Mouse (Mus musculus) erythroblast, embryonic 14.5 days (primary cell): Measurements from ENCODE around the gene Bnipl. TPM values are rescaled to one million over a fixed set of nuclear protein-coding genes. Genes with fewer than 3 reads are reported as not detected.
A peak's percentile ranks its signal among the peaks of the same experiment; 100 is the strongest.

Experiments used
- H3K27me3 ChIP-seq: 2 replicates; pipeline ENCODE4 v1.6.1; 2012; ENCODE audit warnings: inconsistent platforms; ENCODE audit not compliant: control insufficient read depth
- H3K36me3 ChIP-seq: 2 replicates; pipeline ENCODE4 v1.6.1; 2012; ENCODE audit warnings: mild to moderate bottlenecking, inconsistent platforms; ENCODE audit not compliant: control insufficient read depth
- H3K4me1 ChIP-seq: 2 replicates; pipeline ENCODE4 v1.6.1; 2012; ENCODE audit warnings: inconsistent platforms; ENCODE audit not compliant: control insufficient read depth
- H3K4me3 ChIP-seq: replicated peaks from 2 replicates; pipeline ENCODE3; 2012; ENCODE audit warnings: moderate library complexity, mild to moderate bottlenecking, inconsistent platforms
- H3K9me3 ChIP-seq: 2 replicates; pipeline ENCODE4 v1.6.1; 2012; ENCODE audit warnings: low read length, inconsistent platforms, mixed read lengths; ENCODE audit not compliant: control insufficient read depth
- GATA1 ChIP-seq: IDR thresholded peaks from 2 replicates; pipeline ENCODE4 v1.6.1; 2012; ENCODE audit warnings: low read length, inconsistent platforms, mixed read lengths
- TAL1 ChIP-seq: IDR thresholded peaks from 3 replicates; pipeline ENCODE4 v1.6.1; 2012; ENCODE audit warnings: low read length, inconsistent platforms, mixed read lengths
- polyA plus RNA-seq: library from polyadenylated mRNA; stranded (reverse); fragments of >175 nt; gene quantifications from 2 replicates; pipeline ENCODE4 v1.2.3, GENCODE M21; 2012

The Bnipl gene
- polyA plus RNA-seq, 1 experiment = not detected

- no peak overlapping the region for H3K4me3 ChIP-seq
- no peaks in the 10 kb centered on the region for H3K9me3 ChIP-seq
- H3K36me3 ChIP-seq = peaks cover 77% of the 10 kb centered on the region
- H3K4me1 ChIP-seq = peaks cover 22% of the 10 kb centered on the region
- TF ChIP-seq GATA1 (no peak), TAL1 (no peak)
- no peaks in the 10 kb centered on the region for H3K27me3 ChIP-seq
Measured at GRCm38 (mm10) chr3:95290156-95290555, 39.2 kb upstream of the Bnipl start.

DNA sequence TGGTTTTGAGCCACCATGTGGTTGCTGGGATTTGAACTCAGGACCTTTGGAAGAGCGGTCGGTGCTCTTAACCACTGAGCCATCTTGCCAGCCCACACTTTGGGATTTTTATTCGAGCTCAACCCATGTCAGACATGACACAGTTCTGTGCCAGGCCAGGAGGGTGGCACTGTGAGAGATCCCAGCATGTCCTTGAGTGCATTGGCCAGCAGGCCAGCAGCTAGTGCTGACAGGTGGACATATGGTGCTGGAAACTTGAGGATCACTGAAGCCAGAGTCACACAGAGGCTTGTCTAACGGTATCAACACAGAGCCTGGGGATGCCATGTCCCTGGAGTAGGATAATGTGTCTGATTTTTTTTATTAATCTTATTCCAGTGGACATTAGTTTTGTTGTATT is 38.4 kb upstream of the Bnipl start:
- no peak for TF ChIP-seq TAL1
- no peak for TF ChIP-seq GATA1
- Histone ChIP-seq H3K27me3 (no peaks in the 10 kb centered on the region), H3K9me3 (no peaks in the 10 kb centered on the region), H3K4me3 (no peak overlapping the region), H3K4me1 (peaks cover 25% of the 10 kb centered on the region), H3K36me3 (peaks cover 75% of the 10 kb centered on the region)

DNA sequence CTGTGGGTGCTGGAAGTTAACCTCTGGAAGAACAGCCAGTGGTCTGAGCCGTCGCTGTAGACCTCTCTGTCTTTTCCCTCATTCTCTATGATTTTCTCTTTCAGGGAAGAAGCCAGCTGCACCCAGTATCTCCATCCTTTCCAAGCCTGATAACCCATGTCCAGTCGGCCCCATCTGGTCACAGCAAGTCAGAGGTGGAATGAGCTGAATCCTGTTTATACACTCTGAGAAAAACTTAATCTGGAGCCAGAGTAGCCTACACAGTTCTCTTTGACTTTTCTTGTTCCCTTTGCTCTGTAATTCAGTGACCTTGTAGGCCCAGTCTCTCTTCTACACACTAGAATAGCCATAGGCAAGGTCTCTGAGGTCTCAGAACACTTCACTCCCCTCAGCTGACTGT is 36.5 kb upstream of the Bnipl start:
- TF ChIP-seq TAL1 (no peak), GATA1 (no peak)
- no peak overlapping the region for H3K4me3 ChIP-seq
- no peaks in the 10 kb centered on the region for H3K27me3 ChIP-seq
- peaks cover 34% of the 10 kb centered on the region for H3K4me1 ChIP-seq
- no peaks in the 10 kb centered on the region for H3K9me3 ChIP-seq
- peaks cover 60% of the 10 kb centered on the region for H3K36me3 ChIP-seq

DNA sequence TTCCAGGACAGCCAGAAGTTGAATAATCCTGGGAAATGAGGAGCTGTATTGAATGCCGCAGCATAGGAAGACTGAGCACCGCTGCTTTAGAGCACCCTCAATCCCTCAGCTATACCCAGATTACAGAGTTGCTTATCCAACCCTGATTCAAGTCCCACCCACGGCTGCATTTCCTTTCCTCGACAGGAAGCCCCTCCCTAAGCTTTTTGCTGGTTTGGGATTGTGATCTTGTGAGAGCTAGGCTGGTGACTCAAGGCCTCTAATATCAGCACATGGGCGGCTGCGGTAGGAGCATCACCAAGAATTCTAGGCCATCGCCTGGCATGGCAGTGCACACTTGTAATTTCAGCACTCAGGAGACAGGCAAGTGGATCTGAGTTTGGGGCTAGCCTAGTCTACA is 35.5 kb upstream of the Bnipl start:
- peaks cover 53% of the 10 kb centered on the region for H3K36me3 ChIP-seq

DNA sequence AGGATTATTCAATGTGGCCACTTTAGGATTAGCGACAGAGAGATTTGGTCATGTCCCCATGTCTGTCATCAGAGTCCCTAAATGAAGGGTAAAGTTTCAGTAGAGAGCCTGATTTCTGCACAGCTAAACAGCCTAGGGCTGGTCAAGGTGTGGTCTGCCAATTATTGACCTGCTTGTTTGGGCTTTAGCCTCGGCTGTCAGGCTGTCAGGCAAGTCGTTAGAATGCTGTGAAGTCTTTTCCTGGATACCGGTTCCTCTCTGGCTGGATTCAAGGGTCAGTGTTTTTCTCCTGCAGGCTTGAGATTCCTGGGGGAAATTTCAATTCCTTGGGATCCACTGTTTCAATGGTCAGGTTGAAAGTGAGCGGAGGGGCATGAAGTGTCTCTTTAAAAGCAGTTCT is 35.0 kb upstream of the Bnipl start:
- H3K4me3 ChIP-seq = no peak overlapping the region
- H3K9me3 ChIP-seq = no peaks in the 10 kb centered on the region
- no peaks in the 10 kb centered on the region for H3K27me3 ChIP-seq
- TF ChIP-seq GATA1 (no peak), TAL1 (no peak)
- peaks cover 49% of the 10 kb centered on the region for H3K36me3 ChIP-seq
- peaks cover 47% of the 10 kb centered on the region for H3K4me1 ChIP-seq

More for the DNA sequence above, 35.5 kb upstream of the Bnipl start:
- TF ChIP-seq GATA1 (no peak), TAL1 (no peak)
- Histone ChIP-seq H3K9me3 (no peaks in the 10 kb centered on the region), H3K4me1 (peaks cover 42% of the 10 kb centered on the region), H3K27me3 (no peaks in the 10 kb centered on the region), H3K4me3 (no peak overlapping the region)

DNA sequence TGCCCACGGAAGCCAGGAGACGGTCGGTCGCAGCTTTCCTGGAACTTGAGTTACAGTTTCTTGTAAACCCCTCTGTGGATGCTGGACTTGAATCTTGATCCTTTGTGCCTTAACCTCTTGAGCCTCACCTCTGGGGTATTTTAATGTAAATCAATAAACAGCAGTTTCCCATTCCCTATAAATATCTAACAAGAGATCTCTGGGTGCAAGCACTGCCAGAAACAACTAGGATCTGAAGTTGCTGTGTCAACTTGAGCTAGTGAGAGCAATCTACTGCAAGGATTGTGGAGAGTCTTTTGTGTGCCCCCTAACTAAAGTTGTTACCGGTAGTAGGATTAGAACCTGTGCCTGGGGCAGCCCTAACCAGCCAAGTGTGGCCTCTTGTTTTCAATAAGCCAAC is 34.4 kb upstream of the Bnipl start:
- TF ChIP-seq GATA1 = no peak
- no peak for TF ChIP-seq TAL1
- Histone ChIP-seq H3K9me3 (no peaks in the 10 kb centered on the region), H3K36me3 (peaks cover 44% of the 10 kb centered on the region), H3K4me1 (peaks cover 54% of the 10 kb centered on the region), H3K27me3 (no peaks in the 10 kb centered on the region), H3K4me3 (no peak overlapping the region)

- no peak for TF ChIP-seq TAL1
- no peak for TF ChIP-seq GATA1
- Histone ChIP-seq H3K4me3 (peak overlapping the region; percentile 93), H3K27me3 (no peaks in the 10 kb centered on the region), H3K36me3 (peaks cover 37% of the 10 kb centered on the region), H3K4me1 (peaks cover 57% of the 10 kb centered on the region), H3K9me3 (no peaks in the 10 kb centered on the region)
Measured at GRCm38 (mm10) chr3:95284501-95285281, 33.7 kb upstream of the Bnipl start.

GRCm38 (mm10) chr3:95284062-95284461 is 33.1 kb upstream of the Bnipl start:
- peaks cover 63% of the 10 kb centered on the region for H3K4me1 ChIP-seq
- TF ChIP-seq GATA1 (no peak), TAL1 (no peak)
- H3K4me3 ChIP-seq = peak overlapping the region; percentile 93
- H3K27me3 ChIP-seq = no peaks in the 10 kb centered on the region
- no peaks in the 10 kb centered on the region for H3K9me3 ChIP-seq
- peaks cover 35% of the 10 kb centered on the region for H3K36me3 ChIP-seq

DNA sequence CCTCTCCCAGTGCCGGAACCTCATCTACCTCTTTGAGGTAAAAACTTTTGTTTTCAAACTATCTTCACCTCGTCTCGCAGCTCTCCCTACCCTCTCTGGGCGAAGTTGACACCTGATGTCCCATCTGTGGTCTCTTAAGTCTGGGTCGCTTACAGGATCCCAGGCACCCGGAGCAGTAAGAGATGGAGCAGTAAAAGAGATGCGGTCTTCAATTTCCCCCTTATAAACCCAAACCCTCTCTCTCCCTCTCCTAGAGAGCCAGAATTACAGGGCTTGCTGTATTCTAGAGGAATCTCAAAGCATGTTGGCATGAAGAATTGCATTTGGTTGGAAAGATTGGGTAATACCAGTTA is 32.6 kb upstream of the Bnipl start:
- H3K9me3 ChIP-seq = no peaks in the 10 kb centered on the region
- H3K4me1 ChIP-seq = peaks cover 67% of the 10 kb centered on the region
- H3K4me3 ChIP-seq = peak overlapping the region; percentile 93
- TF ChIP-seq TAL1 = no peak
- TF ChIP-seq GATA1 = no peak
- H3K27me3 ChIP-seq = no peaks in the 10 kb centered on the region
- peaks cover 33% of the 10 kb centered on the region for H3K36me3 ChIP-seq
